Mouse (Mus musculus): ENCODE results near the gene Ccdc28b.

Ccdc28b gene

GRCm38 (mm10) chr4:129622803-129623535, 778 bp downstream of the Ccdc28b start:
- DNase-seq (ENCODE audit: low read depth, low spot score): no peak

GRCm38 (mm10) chr4:129622120-129622802, 1.5 kb downstream of the Ccdc28b start:
- DNase-seq (ENCODE audit: low read depth, low spot score): no peak

GRCm38 (mm10) chr4:129621283-129621841, 2.4 kb downstream of the Ccdc28b start:
- DNase-seq (ENCODE audit: low read depth, low spot score): no peak

- no peak for DNase-seq (ENCODE audit: low read depth, low spot score)
Observed at GRCm38 (mm10) chr4:129620419-129621282, 3.1 kb downstream of the Ccdc28b start.

GRCm38 (mm10) chr4:129618786-129619691, 4.7 kb downstream of the Ccdc28b start, which contains the start of gene Iqcc:
Iqcc (minus strand) TSS chr4:129619099.
- DNase-seq (ENCODE audit: low read depth, low spot score): peak; percentile 80

- DNase-seq (ENCODE audit: low read depth, low spot score): no peak
Observed at GRCm38 (mm10) chr4:129618031-129618430, 5.7 kb downstream of the Ccdc28b start.

GRCm38 (mm10) chr4:129617121-129617641, 6.6 kb downstream of the Ccdc28b start:
- no peak for DNase-seq (ENCODE audit: low read depth, low spot score)

- no peak for DNase-seq (ENCODE audit: low read depth, low spot score)
Observed at GRCm38 (mm10) chr4:129616631-129617030, 7.1 kb downstream of the Ccdc28b start.

- DNase-seq (ENCODE audit: low read depth, low spot score): no peak
Observed at GRCm38 (mm10) chr4:129615801-129616290, 7.9 kb downstream of the Ccdc28b start.

- DNase-seq (ENCODE audit: low read depth, low spot score): no peak
Observed at GRCm38 (mm10) chr4:129614093-129614492, 9.7 kb downstream of the Ccdc28b start, which contains the start of gene Dcdc2b. Dcdc2b (minus strand) TSS chr4:129614257.

- no peak for DNase-seq (ENCODE audit: low read depth, low spot score)
Observed at GRCm38 (mm10) chr4:129610472-129610871, 13.3 kb downstream of the Ccdc28b start.

GRCm38 (mm10) chr4:129610026-129610425, 13.7 kb downstream of the Ccdc28b start:
- no peak for DNase-seq (ENCODE audit: low read depth, low spot score)

GRCm38 (mm10) chr4:129609139-129609631, 14.6 kb downstream of the Ccdc28b start:
- DNase-seq (ENCODE audit: low read depth, low spot score): no peak

GRCm38 (mm10) chr4:129608426-129609025, 15.2 kb downstream of the Ccdc28b start:
- peak; percentile 65 for DNase-seq (ENCODE audit: low read depth, low spot score)

- DNase-seq (ENCODE audit: low read depth, low spot score): peak; percentile 67
Observed at GRCm38 (mm10) chr4:129600233-129601158, 23.3 kb downstream of the Ccdc28b start, which contains the start of the genes Eif3i and Tmem234. Eif3i (minus strand) TSS chr4:129600648. Tmem234 (plus strand) TSS chr4:129600668.

- DNase-seq (ENCODE audit: low read depth, low spot score): no peak
Observed at GRCm38 (mm10) chr4:129588865-129589264, 34.9 kb downstream of the Ccdc28b start.

- DNase-seq (ENCODE audit: low read depth, low spot score): no peak
Observed at GRCm38 (mm10) chr4:129586943-129587342, 36.8 kb downstream of the Ccdc28b start.

- no peak for DNase-seq (ENCODE audit: low read depth, low spot score)
Observed at GRCm38 (mm10) chr4:129585773-129586172, 38.0 kb downstream of the Ccdc28b start.
